16 mouse cellular contexts compared by ENCODE assay signal in the genomic region with DNA sequence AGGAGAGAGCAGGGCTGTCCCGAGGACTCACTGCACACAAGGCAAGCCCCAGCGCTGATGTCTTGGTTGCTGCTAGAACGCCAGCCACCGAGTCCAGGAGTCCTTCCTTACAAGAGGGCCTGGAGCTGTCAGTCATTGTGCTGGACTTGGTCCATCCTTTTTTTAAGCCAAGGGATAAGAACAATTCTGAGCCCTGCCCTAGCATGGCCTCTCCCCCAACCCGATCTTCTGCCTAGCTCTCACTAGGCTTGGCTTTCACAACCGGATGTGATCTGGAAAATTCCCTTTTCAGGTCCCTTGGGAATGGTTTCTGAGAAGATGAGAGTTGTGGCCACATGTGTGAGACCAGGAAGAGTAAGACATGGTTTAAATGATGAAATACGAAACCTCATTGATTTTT. TPM values are rescaled to one million over a fixed set of nuclear protein-coding genes. Genes with fewer than 3 reads are reported as not detected.
DNase-seq lines count a peak whose midpoint lies in the region; ATAC-seq lines count a peak whose summit lies in the region.
"Had no signal": no experiment of that assay in that cellular context is flagged by ENCODE, and none has a peak within 500 bp of the region (broad histone marks: within the 10 kb centered on the region; RNA-seq: fewer than 3 reads in every experiment).

No protein-coding gene starts in this region.

- 88% methylated on average over 7 of the region's 7 CpGs for WGBS in kidney, embryonic 14.5 days
- WGBS in hindbrain, embryonic 10.5 days: 77% methylated on average over 7 of the region's 7 CpGs

- DNase-seq in kidney, adult 9 months: peak; percentile 11
- peak; percentile 40 for DNase-seq in adipocyte (ENCODE audit: low spot score)
- DNase-seq in gastrocnemius, postnatal 14 days: peak; percentile 25
- DNase-seq in heart, postnatal 25 days (ENCODE audit: low spot score): peak; percentile 47
- no peak for DNase-seq in hindbrain, embryonic 10.5 days (ENCODE audit: low spot score)
- DNase-seq in frontal cortex, adult 2 months (ENCODE audit: extremely low spot score in 1 of 2, low spot score in 1 of 2): no peak
- DNase-seq: embryo, embryonic 11 days; kidney, postnatal 4 days had no signal

- H3K4me3 ChIP-seq in kidney, embryonic 14.5 days (ENCODE audit: low read length): no peak overlapping the region
- H3K4me3 ChIP-seq in hindbrain, embryonic 10.5 days: no peak overlapping the region
- H3K4me3 ChIP-seq: embryonic facial prominence, embryonic 15.5 days; heart, embryonic 13.5 days; hindbrain, embryonic 15.5 days; limb, embryonic 15.5 days; megakaryocyte, embryonic 14.5 days had no signal

- no peaks in the 10 kb centered on the region for H3K4me1 ChIP-seq in kidney, embryonic 14.5 days (ENCODE audit: control insufficient read depth, insufficient read depth, low read length)
- H3K4me1 ChIP-seq in hindbrain, embryonic 10.5 days (replicated peaks): peaks cover 6% of the 10 kb centered on the region
- H3K4me1 ChIP-seq: embryonic facial prominence, embryonic 15.5 days; heart, embryonic 13.5 days; hindbrain, embryonic 15.5 days; limb, embryonic 15.5 days; megakaryocyte, embryonic 14.5 days had no signal

- no peaks in the 10 kb centered on the region for H3K27me3 ChIP-seq in kidney, embryonic 14.5 days (ENCODE audit: control insufficient read depth, insufficient read depth, low read length)
- peaks cover 74% of the 10 kb centered on the region for H3K27me3 ChIP-seq in hindbrain, embryonic 10.5 days (ENCODE audit: insufficient read depth, poor library complexity, severe bottlenecking)
- H3K27me3 ChIP-seq: embryonic facial prominence, embryonic 15.5 days; hindbrain, embryonic 15.5 days; limb, embryonic 15.5 days; megakaryocyte, embryonic 14.5 days had no signal

- no peak overlapping the region for H3K27ac ChIP-seq in kidney, embryonic 14.5 days (ENCODE audit: low read depth, low read length)
- no peak overlapping the region for H3K27ac ChIP-seq in hindbrain, embryonic 10.5 days
- H3K27ac ChIP-seq: embryonic facial prominence, embryonic 15.5 days; heart, embryonic 13.5 days; hindbrain, embryonic 15.5 days; limb, embryonic 15.5 days had no signal

- H3K36me3 ChIP-seq in kidney, embryonic 14.5 days (ENCODE audit: control insufficient read depth, insufficient read depth, low read length): no peaks in the 10 kb centered on the region
- H3K36me3 ChIP-seq in hindbrain, embryonic 10.5 days: no peaks in the 10 kb centered on the region
- H3K36me3 ChIP-seq: embryonic facial prominence, embryonic 15.5 days; heart, embryonic 13.5 days; hindbrain, embryonic 15.5 days; limb, embryonic 15.5 days had no signal

- no peak overlapping the region for H3K9ac ChIP-seq in kidney, embryonic 14.5 days (ENCODE audit: low read depth, low read length)
- H3K9ac ChIP-seq: embryonic facial prominence, embryonic 15.5 days; heart, embryonic 13.5 days; hindbrain, embryonic 15.5 days; limb, embryonic 15.5 days had no signal

- no peak overlapping the region for H3K4me2 ChIP-seq in kidney, embryonic 14.5 days (replicated peaks; ENCODE audit: low read depth, low read length)
- H3K4me2 ChIP-seq: embryonic facial prominence, embryonic 15.5 days; heart, embryonic 13.5 days; hindbrain, embryonic 15.5 days; limb, embryonic 15.5 days had no signal

- no peaks in the 10 kb centered on the region for H3K9me3 ChIP-seq in kidney, embryonic 14.5 days (ENCODE audit: control insufficient read depth, low read length)
- H3K9me3 ChIP-seq in hindbrain, embryonic 10.5 days: no peaks in the 10 kb centered on the region
- H3K9me3 ChIP-seq: embryonic facial prominence, embryonic 15.5 days; heart, embryonic 13.5 days; hindbrain, embryonic 15.5 days; limb, embryonic 15.5 days had no signal

- intact Hi-C loops in gastrocnemius, postnatal 14 days (cut with DNase I; ENCODE audit: low total_unique reads): no loop called here
- intact Hi-C loops in heart, postnatal 25 days (cut with DNase I): loop anchor here (10.0 kb wide), 1 partner anchor 681 kb away; no protein-coding TSS in a partner anchor

- no peak for ATAC-seq in kidney, embryonic 14.5 days (ENCODE audit: low FRiP score, low TSS enrichment)
- ATAC-seq: intestine, postnatal 0 days; midbrain, embryonic 16.5 days had no signal

RNA-seq across cellular contexts. Expression of gene Tshz3, which starts 34.5 kb away (rescaled TPM):
- polyA plus RNA-seq in kidney, embryonic 14.5 days (2014; fragmentation: Nextera tagmentation; extraction: Ambion mirVana): 13.2 and 17.9 TPM in 2 replicates
- 1 to 10 TPM; 5.0 to 5.3 TPM for total RNA-seq in gastrocnemius, postnatal 14 days (2021)
- 1 to 10 TPM; 3.8 to 4.8 TPM for total RNA-seq in heart, postnatal 25 days (2021)
- polyA plus RNA-seq in hindbrain, embryonic 10.5 days (2016; fragmentation: Nextera tagmentation; extraction: Ambion mirVana): 5.4 and 9.1 TPM in 2 replicates
- 14.8 and 18.1 TPM in 2 replicates for polyA plus RNA-seq in frontal cortex, adult 2 months (2012; rRNA removed)

Comparison
In these comparisons a context has a peak if more than half of its experiments do, and no peak if none do; other contexts are left out.
1. DNase-seq: peak in kidney, adult 9 months (single experiment), adipocyte (single experiment), gastrocnemius, postnatal 14 days (single experiment) and heart, postnatal 25 days (single experiment); none in hindbrain, embryonic 10.5 days (single experiment) and frontal cortex, adult 2 months (0 of 2).